ENCODE assay signal across 20 mouse cellular contexts in the genomic region with DNA sequence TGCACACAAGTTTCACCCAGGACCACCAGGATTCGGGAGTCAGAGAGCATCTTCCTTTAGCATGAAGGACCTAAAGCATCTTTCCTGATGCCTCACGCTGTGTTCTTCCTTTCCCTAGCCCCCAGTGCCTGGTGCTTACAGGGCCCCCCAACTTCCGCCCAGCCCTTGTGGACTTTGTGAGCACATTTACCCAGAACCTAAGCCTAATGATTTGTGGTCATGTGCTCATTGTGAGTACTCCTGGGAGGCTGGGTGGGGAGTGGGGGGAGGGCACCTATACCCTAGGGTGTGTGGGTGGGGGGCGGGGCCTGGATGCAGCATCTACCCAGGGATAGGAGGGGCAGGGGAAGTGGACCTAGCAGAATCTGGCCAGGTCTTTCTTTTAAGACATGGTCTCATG. TPM values are rescaled to one million over a fixed set of nuclear protein-coding genes. Genes with fewer than 3 reads are reported as not detected.
"Had no signal": no experiment of that assay in that cellular context is flagged by ENCODE, and none has a peak within 500 bp of the region (broad histone marks: within the 10 kb centered on the region; RNA-seq: fewer than 3 reads in every experiment).

No protein-coding gene starts in this region.

- DNase-seq: kidney, adult 2 months; layer of hippocampus, adult 9-11 months; layer of hippocampus, postnatal 36 days; lung, embryonic 14.5 days; lung, postnatal 14 days; lung, postnatal 4 days; midbrain, embryonic 14.5 days; right cerebral cortex, adult 18-20 months; right cerebral cortex, postnatal 14 days; right cerebral cortex, postnatal 4 days; thymus, postnatal 25 days had no signal

- H3K27ac ChIP-seq: kidney, postnatal 0 days; layer of hippocampus, adult 2 months; left cerebral cortex, adult 2 months; liver, embryonic 15.5 days had no signal

- H3K36me3 ChIP-seq: liver, embryonic 15.5 days had no signal

- H3K4me2 ChIP-seq: liver, embryonic 11.5 days; liver, embryonic 15.5 days; lung, embryonic 14.5 days; midbrain, embryonic 11.5 days had no signal

- H3K9me3 ChIP-seq: liver, embryonic 15.5 days had no signal

- H3K27me3 ChIP-seq: liver, embryonic 15.5 days had no signal

- H3K4me3 ChIP-seq: layer of hippocampus, adult 2 months; left cerebral cortex, adult 2 months; liver, embryonic 15.5 days had no signal

- H3K9ac ChIP-seq: liver, embryonic 15.5 days; lung, embryonic 14.5 days had no signal

RNA-seq across cellular contexts. Expression of a gene that starts 16.7 kb away (rescaled TPM):
- polyA plus RNA-seq: limb, embryonic 11.5 days; liver, embryonic 11.5 days; lung, embryonic 14.5 days; midbrain, embryonic 11.5 days; neural tube, embryonic 11.5 days; stomach, embryonic 14.5 days had no signal
